Mouse (Mus musculus): ENCODE measurements around the gene Sec11a.

Gene Sec11a

GRCm38 (mm10) chr7:80897134-80897533 lies 50.4 kb downstream of the Sec11a start:
- no peak for DNase-seq (ENCODE audit: low spot score)

- no peak for DNase-seq (ENCODE audit: low spot score)
These were observed 52.6 kb downstream of the Sec11a start for GRCm38 (mm10) chr7:80894815-80895519.

GRCm38 (mm10) chr7:80894196-80894595 lies 53.4 kb downstream of the Sec11a start:
- no peak for DNase-seq (ENCODE audit: low spot score)

- no peak for DNase-seq (ENCODE audit: low spot score)
These were observed 53.8 kb downstream of the Sec11a start for GRCm38 (mm10) chr7:80893753-80894129.

GRCm38 (mm10) chr7:80893086-80893752 lies 54.4 kb downstream of the Sec11a start:
- DNase-seq (ENCODE audit: low spot score) = no peak

- DNase-seq (ENCODE audit: low spot score) = peak; percentile 80
These were observed 57.7 kb downstream of the Sec11a start for GRCm38 (mm10) chr7:80889841-80890241.

GRCm38 (mm10) chr7:80889021-80889511 lies 58.5 kb downstream of the Sec11a start:
- DNase-seq (ENCODE audit: low spot score) = no peak

- no peak for DNase-seq (ENCODE audit: low spot score)
These were observed 59.0 kb downstream of the Sec11a start for GRCm38 (mm10) chr7:80888595-80888994.

GRCm38 (mm10) chr7:80885666-80886065 lies 61.9 kb downstream of the Sec11a start:
- peak; percentile 52 for DNase-seq (ENCODE audit: low spot score)

GRCm38 (mm10) chr7:80882830-80883505 lies 64.6 kb downstream of the Sec11a start:
- peak; percentile 79 for DNase-seq (ENCODE audit: low spot score)

- no peak for DNase-seq (ENCODE audit: low spot score)
These were observed 71.9 kb downstream of the Sec11a start for GRCm38 (mm10) chr7:80875727-80876126.

GRCm38 (mm10) chr7:80873631-80874030 lies 73.9 kb downstream of the Sec11a start:
- DNase-seq (ENCODE audit: low spot score) = no peak

- DNase-seq (ENCODE audit: low spot score) = no peak
These were observed 74.5 kb downstream of the Sec11a start for GRCm38 (mm10) chr7:80873038-80873437.

- no peak for DNase-seq (ENCODE audit: low spot score)
These were observed 78.9 kb downstream of the Sec11a start for GRCm38 (mm10) chr7:80868686-80869085.

GRCm38 (mm10) chr7:80866514-80867147 lies 80.9 kb downstream of the Sec11a start:
- no peak for DNase-seq (ENCODE audit: low spot score)

- DNase-seq (ENCODE audit: low spot score) = peak; percentile 47
These were observed 82.1 kb downstream of the Sec11a start for GRCm38 (mm10) chr7:80865521-80865920.

GRCm38 (mm10) chr7:80864831-80865230 lies 82.7 kb downstream of the Sec11a start:
- DNase-seq (ENCODE audit: low spot score) = peak; percentile 92

GRCm38 (mm10) chr7:80864151-80864550 lies 83.4 kb downstream of the Sec11a start:
- peak; percentile 44 for DNase-seq (ENCODE audit: low spot score)

- no peak for DNase-seq (ENCODE audit: low spot score)
These were observed 84.1 kb downstream of the Sec11a start for GRCm38 (mm10) chr7:80863520-80863919.

- DNase-seq (ENCODE audit: low spot score) = no peak
These were observed 85.1 kb downstream of the Sec11a start for GRCm38 (mm10) chr7:80862475-80862874.

GRCm38 (mm10) chr7:80860729-80861274 lies 86.8 kb downstream of the Sec11a start, which contains the start of gene Zscan2:
Zscan2 (plus strand) TSS chr7:80860920.
- DNase-seq (ENCODE audit: low spot score) = peak; percentile 89

- peak; percentile 84 for DNase-seq (ENCODE audit: low spot score)
These were observed 87.4 kb downstream of the Sec11a start for GRCm38 (mm10) chr7:80860227-80860626.

Measured in T-cell, adult 2 months (primary cell).